Mouse (Mus musculus) kidney, embryonic 14.5 days (tissue): Measurements from ENCODE around the gene Rtn4ip1. TPM values are rescaled to one million over a fixed set of nuclear protein-coding genes. Genes with fewer than 3 reads are reported as not detected.

Experiments used
- ATAC-seq: fragments of 200-750 bp; cut with Nextera tagmentation; 2 replicates; pipeline ENCODE4 v1.8.0; 2017; ENCODE audit warnings: moderate number of reproducible peaks, mild to moderate bottlenecking, moderate TSS enrichment, moderate library complexity; ENCODE audit not compliant: low FRiP score, low TSS enrichment
- H3K27ac ChIP-seq: fragments of 300-500 bp; sonication (generic); 2 replicates; pipeline ENCODE4 v1.5.1; 2014; ENCODE audit warnings: low read depth, mild to moderate bottlenecking, low read length, moderate library complexity, mixed read lengths
- H3K27me3 ChIP-seq: fragments of 300-500 bp; sonication (generic); 2 replicates; pipeline ENCODE4 v1.6.1; 2014; ENCODE audit warnings: mild to moderate bottlenecking, low read length; ENCODE audit not compliant: control insufficient read depth, insufficient read depth
- H3K36me3 ChIP-seq: fragments of 300-500 bp; sonication (generic); 2 replicates; pipeline ENCODE4 v1.6.1; 2014; ENCODE audit warnings: low read length, mixed read lengths; ENCODE audit not compliant: control insufficient read depth, insufficient read depth
- H3K4me1 ChIP-seq: fragments of 300-500 bp; sonication (generic); 2 replicates; pipeline ENCODE4 v1.6.1; 2014; ENCODE audit warnings: low read length, mixed read lengths; ENCODE audit not compliant: control insufficient read depth, insufficient read depth
- H3K4me2 ChIP-seq: fragments of 300-500 bp; sonication (generic); replicated peaks from 2 replicates; pipeline ENCODE4 v1.6.1; 2014; ENCODE audit warnings: low read depth, mild to moderate bottlenecking, low read length
- H3K4me3 ChIP-seq: fragments of 300-500 bp; sonication (generic); 2 replicates; pipeline ENCODE4 v1.5.1; 2014; ENCODE audit warnings: mild to moderate bottlenecking, low read length
- H3K9ac ChIP-seq: fragments of 300-500 bp; sonication (generic); 2 replicates; pipeline ENCODE4 v1.6.1; 2014; ENCODE audit warnings: low read depth, mild to moderate bottlenecking, low read length, moderate library complexity
- H3K9me3 ChIP-seq: fragments of 300-500 bp; sonication (generic); 2 replicates; pipeline ENCODE4 v1.6.1; 2016; ENCODE audit warnings: low read length; ENCODE audit not compliant: control insufficient read depth
- WGBS: fragments of 180-500 bp; shearing (Covaris S2); extraction: QIAGEN DNeasy Blood & Tissue Kit; methylation state at CpG from one replicate; pipeline ENCODE4 v1.1.7; 2014; 5-methylcytosine and 5-hydroxymethylcytosine counted together
- polyA plus RNA-seq: library from polyadenylated mRNA; unstranded; fragments of >200 nt; fragmentation: Nextera tagmentation; extraction: Ambion mirVana; gene quantifications from 2 replicates; pipeline ENCODE4 v1.2.1, GENCODE M21; 2014

Gene Rtn4ip1
- polyA plus RNA-seq, 1 experiment from 2014 or later, result 15.8 TPM

- Histone ChIP-seq H3K4me2 (no peak overlapping the region), H3K9me3 (no peaks in the 10 kb centered on the region), H3K27me3 (no peaks in the 10 kb centered on the region), H3K9ac (no peak overlapping the region), H3K27ac (no peak overlapping the region), H3K4me1 (no peaks in the 10 kb centered on the region), H3K36me3 (no peaks in the 10 kb centered on the region), H3K4me3 (no peak overlapping the region)
- 56% methylated on average over 6 of the region's 6 CpGs for WGBS
- no peak for ATAC-seq
These were observed 91.6 kb downstream of the Rtn4ip1 start for GRCm38 (mm10) chr10:43993198-43993597.

GRCm38 (mm10) chr10:43995858-43996650, 94.4 kb downstream of the Rtn4ip1 start:
- H3K36me3 ChIP-seq, result no peaks in the 10 kb centered on the region
- no peak overlapping the region for H3K4me3 ChIP-seq
- no peaks in the 10 kb centered on the region for H3K4me1 ChIP-seq
- H3K27ac ChIP-seq, result no peak overlapping the region
- H3K9me3 ChIP-seq, result no peaks in the 10 kb centered on the region
- 79% methylated on average over 10 of the region's 10 CpGs for WGBS
- H3K27me3 ChIP-seq, result no peaks in the 10 kb centered on the region
- no peak overlapping the region for H3K4me2 ChIP-seq
- no peak for ATAC-seq
- no peak overlapping the region for H3K9ac ChIP-seq

GRCm38 (mm10) chr10:43997276-43997675, 95.7 kb downstream of the Rtn4ip1 start:
- ATAC-seq, result no peak
- H3K4me2 ChIP-seq, result no peak overlapping the region
- H3K9ac ChIP-seq, result no peak overlapping the region
- no peaks in the 10 kb centered on the region for H3K9me3 ChIP-seq
- no peaks in the 10 kb centered on the region for H3K4me1 ChIP-seq
- H3K27me3 ChIP-seq, result peaks cover 4% of the 10 kb centered on the region; the same call in 1 of the 2 replicates
- H3K4me3 ChIP-seq, result no peak overlapping the region
- no peaks in the 10 kb centered on the region for H3K36me3 ChIP-seq
- H3K27ac ChIP-seq, result no peak overlapping the region
- WGBS, result 86% methylated on average over 10 of the region's 10 CpGs

- no peak for ATAC-seq
- no peak overlapping the region for H3K4me2 ChIP-seq
- H3K4me1 ChIP-seq, result no peaks in the 10 kb centered on the region
- H3K9ac ChIP-seq, result no peak overlapping the region
- H3K27me3 ChIP-seq, result peaks cover 10% of the 10 kb centered on the region
- H3K36me3 ChIP-seq, result no peaks in the 10 kb centered on the region
- H3K4me3 ChIP-seq, result no peak overlapping the region
- H3K27ac ChIP-seq, result no peak overlapping the region
- H3K9me3 ChIP-seq, result no peaks in the 10 kb centered on the region
- 65% methylated on average over 9 of the region's 9 CpGs for WGBS
These were observed 96.4 kb downstream of the Rtn4ip1 start for GRCm38 (mm10) chr10:43998023-43998422.

GRCm38 (mm10) chr10:43998503-43999082, 97.0 kb downstream of the Rtn4ip1 start:
- H3K36me3 ChIP-seq, result no peaks in the 10 kb centered on the region
- H3K4me2 ChIP-seq, result no peak overlapping the region
- no peak overlapping the region for H3K9ac ChIP-seq
- no peak overlapping the region for H3K4me3 ChIP-seq
- peaks cover 16% of the 10 kb centered on the region for H3K27me3 ChIP-seq
- 89% methylated on average over 8 of the region's 8 CpGs for WGBS
- no peaks in the 10 kb centered on the region for H3K4me1 ChIP-seq
- no peak overlapping the region for H3K27ac ChIP-seq
- H3K9me3 ChIP-seq, result no peaks in the 10 kb centered on the region
- ATAC-seq, result no peak

GRCm38 (mm10) chr10:44000156-44000865, 98.7 kb downstream of the Rtn4ip1 start:
- Histone ChIP-seq H3K27ac (no peak overlapping the region), H3K27me3 (peaks cover 33% of the 10 kb centered on the region), H3K4me1 (0 out of 2 replicates have a peak, but pooled peaks cover 5% of the 10 kb centered on the region), H3K9ac (no peak overlapping the region), H3K36me3 (no peaks in the 10 kb centered on the region), H3K4me2 (no peak overlapping the region), H3K4me3 (no peak overlapping the region), H3K9me3 (no peaks in the 10 kb centered on the region)
- ATAC-seq, result no peak
- 53% methylated on average over 2 of the region's 2 CpGs for WGBS

- WGBS, result 19% methylated on average over 14 of the region's 14 CpGs
- no peaks in the 10 kb centered on the region for H3K36me3 ChIP-seq
- no peak overlapping the region for H3K9ac ChIP-seq
- H3K4me1 ChIP-seq, result 0 out of 2 replicates have a peak, but pooled peaks cover 5% of the 10 kb centered on the region
- H3K27me3 ChIP-seq, result peaks cover 40% of the 10 kb centered on the region
- no peak overlapping the region for H3K4me3 ChIP-seq
- H3K4me2 ChIP-seq, result no peak overlapping the region
- no peaks in the 10 kb centered on the region for H3K9me3 ChIP-seq
- no peak for ATAC-seq
- no peak overlapping the region for H3K27ac ChIP-seq
These were observed 100.7 kb downstream of the Rtn4ip1 start for GRCm38 (mm10) chr10:44002004-44002940.

GRCm38 (mm10) chr10:44002995-44003524, 101.5 kb downstream of the Rtn4ip1 start:
- peak overlapping the region; percentile 56; the same call in 1 of the 2 replicates for H3K9ac ChIP-seq
- no peak for ATAC-seq

More at GRCm38 (mm10) chr10:44002995-44003524, 101.5 kb downstream of the Rtn4ip1 start:
- Histone ChIP-seq H3K4me1 (0 out of 2 replicates have a peak, but pooled peaks cover 5% of the 10 kb centered on the region), H3K4me3 (peak overlapping the region; percentile 52), H3K27ac (no peak overlapping the region), H3K27me3 (peaks cover 40% of the 10 kb centered on the region), H3K9me3 (no peaks in the 10 kb centered on the region), H3K4me2 (peak overlapping the region; percentile 81), H3K36me3 (no peaks in the 10 kb centered on the region)
- WGBS, result 2% methylated on average over 11 of the region's 11 CpGs
